Mouse (Mus musculus) heart, postnatal 10 days (tissue): ENCODE measurements around the gene Exoc3l2. TPM values are rescaled to one million over a fixed set of nuclear protein-coding genes. Genes with fewer than 3 reads are reported as not detected.

ENCODE experiments used
- DNase-seq, 2 experiments: peaks; one replicate each; pipeline ENCODE4 v3.0.0; 2021
- intact Hi-C: fragments of 180-260 bp; cut with DNase I; formaldehyde crosslinking; loops from one replicate; pipeline ENCODE4 v1.15.1; 2025
- total RNA-seq, 2 experiments: library from RNA; stranded (reverse); gene quantifications; 2 replicates each; pipeline ENCODE4 v1.2.3; 2021

The Exoc3l2 gene
- total RNA-seq, 2 experiments from 2014 or later, result 0.81 to 1.0 TPM

GRCm38 (mm10) chr7:19455819-19456495, 7.2 kb upstream of the Exoc3l2 start:
- intact Hi-C loops, result no loop called here
- DNase-seq, result no peak

GRCm38 (mm10) chr7:19456628-19457027, 6.5 kb upstream of the Exoc3l2 start:
- DNase-seq, result no peak

GRCm38 (mm10) chr7:19457414-19458071, 5.6 kb upstream of the Exoc3l2 start:
- intact Hi-C loops, result loop anchor here (2.0 kb wide), 1 partner anchor 17 kb away; no protein-coding TSS in a partner anchor
- no peak for DNase-seq

More at GRCm38 (mm10) chr7:19456628-19457027, 6.5 kb upstream of the Exoc3l2 start:
- intact Hi-C loops, result no loop called here

- intact Hi-C loops, result loop anchor here (2.0 kb wide), 1 partner anchor 17 kb away; no protein-coding TSS in a partner anchor
Observed at GRCm38 (mm10) chr7:19458072-19458486, 5.1 kb upstream of the Exoc3l2 start.

GRCm38 (mm10) chr7:19458591-19459111, 4.5 kb upstream of the Exoc3l2 start, which contains the start of gene Mark4:
Mark4 (minus strand) TSS chr7:19458821.
- intact Hi-C loops, result loop anchor here (2.0 kb wide), 1 partner anchor 16 kb away; no protein-coding TSS in a partner anchor
- peak; percentile 81 to 83 for DNase-seq

More at GRCm38 (mm10) chr7:19458072-19458486, 5.1 kb upstream of the Exoc3l2 start:
- DNase-seq, result peak; percentile 74 to 79

- intact Hi-C loops, result loop anchor here (2.0 kb wide), 1 partner anchor 15 kb away; no protein-coding TSS in a partner anchor
- DNase-seq, result no peak
Observed at GRCm38 (mm10) chr7:19459144-19459870, 3.8 kb upstream of the Exoc3l2 start.

GRCm38 (mm10) chr7:19460500-19460899, 2.6 kb upstream of the Exoc3l2 start:
- DNase-seq, result no peak
- intact Hi-C loops, result no loop called here

GRCm38 (mm10) chr7:19461488-19461887, 1.6 kb upstream of the Exoc3l2 start:
- intact Hi-C loops, result no loop called here

GRCm38 (mm10) chr7:19462443-19462842, 688 bp upstream of the Exoc3l2 start:
- DNase-seq, result no peak
- intact Hi-C loops, result no loop called here

More at GRCm38 (mm10) chr7:19461488-19461887, 1.6 kb upstream of the Exoc3l2 start:
- peak; percentile 82 to 90 for DNase-seq

GRCm38 (mm10) chr7:19464367-19465307, 1.5 kb downstream of the Exoc3l2 start:
- intact Hi-C loops, result no loop called here
- DNase-seq, result no peak

GRCm38 (mm10) chr7:19466602-19467145, 3.5 kb downstream of the Exoc3l2 start:
- DNase-seq, result no peak
- intact Hi-C loops, result no loop called here

- intact Hi-C loops, result no loop called here
- DNase-seq, result no peak
Observed at GRCm38 (mm10) chr7:19467638-19468037, 4.5 kb downstream of the Exoc3l2 start.

- no peak for DNase-seq
- intact Hi-C loops, result no loop called here
Observed at GRCm38 (mm10) chr7:19468279-19468678, 5.1 kb downstream of the Exoc3l2 start.

- DNase-seq, result no peak
- intact Hi-C loops, result no loop called here
Observed at GRCm38 (mm10) chr7:19469404-19469803, 6.3 kb downstream of the Exoc3l2 start.

GRCm38 (mm10) chr7:19470308-19470707, 7.2 kb downstream of the Exoc3l2 start:
- no peak for DNase-seq
- intact Hi-C loops, result no loop called here

- DNase-seq, result no peak
- intact Hi-C loops, result no loop called here
Observed at GRCm38 (mm10) chr7:19472403-19472802, 9.3 kb downstream of the Exoc3l2 start.

- DNase-seq, result peak; percentile 84 to 87
- intact Hi-C loops, result loop anchor here (2.0 kb wide), 1 partner anchor 15 kb away; the partner anchor contains the start of gene Mark4
Observed at GRCm38 (mm10) chr7:19473875-19474443, 10.8 kb downstream of the Exoc3l2 start.

- intact Hi-C loops, result no loop called here
Observed at GRCm38 (mm10) chr7:19477084-19477483, 14.0 kb downstream of the Exoc3l2 start.

More at GRCm38 (mm10) chr7:19477084-19477483, 14.0 kb downstream of the Exoc3l2 start:
- DNase-seq, result no peak
